Mouse (Mus musculus): ENCODE results near the gene Lgals9. TPM values are rescaled to one million over a fixed set of nuclear protein-coding genes. Genes with fewer than 3 reads are reported as not detected.
A peak's percentile ranks its signal among the peaks of the same experiment; 100 is the strongest.

Gene Lgals9
- total RNA-seq (2014; rRNA removed) (19.0 and 21.8 TPM in 2 replicates), polyA plus RNA-seq (2015; fragmentation: Nextera tagmentation; extraction: Ambion mirVana) (23.3 and 24.0 TPM in 2 replicates)

DNA sequence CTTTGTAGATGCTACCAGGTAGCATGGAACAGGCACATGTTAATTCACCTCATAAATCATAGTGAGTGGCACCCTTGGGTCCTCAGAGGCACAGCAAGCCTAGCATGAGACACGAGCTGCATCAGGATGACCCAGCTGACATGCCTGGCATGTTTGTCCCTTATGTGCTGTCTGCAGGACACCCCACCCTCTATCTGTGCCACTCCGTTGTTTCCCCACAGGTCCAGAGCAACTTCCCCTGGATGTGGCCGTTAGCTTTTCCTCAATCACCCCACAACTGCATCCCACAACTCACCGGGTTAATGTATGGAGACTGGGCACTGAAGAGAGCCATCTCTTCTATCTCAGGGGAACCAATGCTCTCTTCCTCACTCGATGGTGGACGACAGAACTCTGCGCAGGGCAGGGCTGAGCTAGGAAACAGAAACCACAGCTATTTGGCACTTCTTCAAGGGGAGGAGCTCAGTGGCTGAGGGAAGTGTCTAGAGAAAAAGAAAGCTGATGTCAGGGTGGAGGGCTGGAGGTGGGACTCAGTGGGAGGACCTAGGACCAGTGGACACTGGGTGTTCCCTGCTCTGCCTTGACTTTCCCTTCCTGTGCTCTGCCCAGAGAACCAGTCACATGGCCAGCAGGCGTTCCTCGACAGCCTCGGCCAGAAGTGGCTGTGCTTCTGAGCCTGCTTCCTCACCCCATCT lies at the start of gene Lgals9:
Lgals9 (minus strand) TSS at position 464 of the 695 bp plus-strand sequence.
- H3K9ac ChIP-seq (replicated peaks; ENCODE audit: low read length), result no peak within 1 kb of the TSS
- H3K4me2 ChIP-seq (ENCODE audit: low read depth, low read length), result 0 out of 2 replicates have a peak within 1 kb of the TSS, but pooled peaks have one; percentile 16
- H3K36me3 ChIP-seq (ENCODE audit: insufficient read depth, low read length), result no peaks in the 10 kb centered on the region
- H3K9me3 ChIP-seq (ENCODE audit: low read length), result no peaks in the 10 kb centered on the region
- TF ChIP-seq CTCF (IDR thresholded peaks at IDR 0.05; ENCODE audit: low read depth), result no peak
- H3K27ac ChIP-seq, result no peak within 1 kb of the TSS
- H3K27me3 ChIP-seq (ENCODE audit: insufficient read depth, low read length), result no peaks in the 10 kb centered on the region
- no peak within 1 kb of the TSS for H3K4me3 ChIP-seq (ENCODE audit: low read length)
- no peak for ATAC-seq
- 65% methylated on average over 10 of the region's 10 CpGs for WGBS
- DNase-seq (ENCODE audit: low spot score), result peak; percentile 38
- no peaks in the 10 kb centered on the region for H3K4me1 ChIP-seq (ENCODE audit: insufficient read depth, low read length)

DNA sequence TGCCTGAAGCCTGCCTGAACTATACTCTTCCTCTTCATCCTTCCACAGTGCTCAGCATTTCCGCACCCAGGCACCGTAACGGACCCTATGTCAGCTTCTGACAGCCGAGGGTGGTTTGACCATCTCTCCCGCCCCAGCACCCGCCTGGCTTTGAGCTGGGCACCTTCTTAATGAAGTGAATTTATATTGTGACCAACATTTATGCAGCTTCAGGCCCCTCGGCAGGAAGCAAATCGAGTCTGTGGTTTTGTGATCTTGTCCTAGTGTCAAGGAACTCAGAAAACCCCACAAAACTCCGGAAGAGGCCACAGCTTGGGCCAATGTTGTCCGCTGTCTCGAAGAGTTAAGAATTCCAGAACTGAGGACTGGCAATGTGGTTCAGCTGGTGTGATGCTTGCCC lies 48.9 kb upstream of the Lgals9 start:
- Histone ChIP-seq H3K4me1 (ENCODE audit: insufficient read depth, low read length) (0 out of 2 replicates have a peak, but pooled peaks cover 4% of the 10 kb centered on the region), H3K9me3 (ENCODE audit: low read length) (no peaks in the 10 kb centered on the region), H3K4me2 (ENCODE audit: low read depth, low read length) (no peak overlapping the region), H3K9ac (replicated peaks; ENCODE audit: low read length) (no peak overlapping the region), H3K27ac (no peak overlapping the region), H3K27me3 (ENCODE audit: insufficient read depth, low read length) (no peaks in the 10 kb centered on the region), H3K4me3 (ENCODE audit: low read length) (no peak overlapping the region), H3K36me3 (ENCODE audit: insufficient read depth, low read length) (peaks cover 10% of the 10 kb centered on the region)
- no peak for TF ChIP-seq CTCF (IDR thresholded peaks at IDR 0.05; ENCODE audit: low read depth)
- WGBS, result 94% methylated on average over 11 of the region's 11 CpGs
- DNase-seq (ENCODE audit: low spot score), result no peak
- ATAC-seq, result no peak

DNA sequence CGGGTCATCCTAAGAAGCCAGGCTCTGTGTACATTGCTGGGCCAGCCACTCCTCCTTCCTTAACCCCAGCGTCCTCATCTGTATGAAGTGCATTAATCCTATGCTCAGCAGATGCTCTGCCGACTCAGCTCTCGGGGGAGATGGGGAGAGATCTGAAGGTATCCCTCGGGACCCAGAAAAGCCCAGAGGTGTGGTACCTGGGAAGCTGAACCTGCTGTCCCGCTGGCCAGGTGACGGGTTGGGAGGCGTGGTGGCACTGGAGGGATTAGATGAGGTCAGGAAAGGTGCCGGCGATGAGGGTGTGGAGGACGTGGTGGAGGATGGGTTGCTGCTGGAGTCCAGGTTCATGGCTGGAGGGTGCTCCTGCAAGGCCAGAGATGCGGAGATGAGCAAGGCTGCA lies 48.3 kb upstream of the Lgals9 start:
- TF ChIP-seq CTCF (IDR thresholded peaks at IDR 0.05; ENCODE audit: low read depth), result no peak
- H3K9ac ChIP-seq (replicated peaks; ENCODE audit: low read length), result no peak overlapping the region
- WGBS, result 83% methylated on average over 12 of the region's 12 CpGs

DNA sequence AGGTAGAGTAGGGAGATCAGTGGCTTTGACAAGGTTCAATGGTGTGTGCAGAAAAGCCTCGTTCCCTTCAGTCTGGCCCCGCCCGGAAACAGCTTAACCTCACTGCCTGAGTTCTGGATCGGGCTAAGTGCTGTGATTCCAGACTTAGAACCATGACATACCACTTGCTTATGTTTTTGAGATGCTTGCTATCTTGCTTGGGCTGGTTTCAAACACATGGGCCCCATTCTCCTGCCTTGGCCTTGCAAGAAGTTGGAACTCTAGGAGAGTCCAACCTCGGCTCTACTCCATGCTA lies 46.7 kb upstream of the Lgals9 start:
- ATAC-seq (no peak), DNase-seq (ENCODE audit: low spot score) (no peak)
- Histone ChIP-seq H3K27ac (no peak overlapping the region), H3K27me3 (ENCODE audit: insufficient read depth, low read length) (no peaks in the 10 kb centered on the region), H3K36me3 (ENCODE audit: insufficient read depth, low read length) (peaks cover 16% of the 10 kb centered on the region), H3K4me3 (ENCODE audit: low read length) (no peak overlapping the region), H3K9me3 (ENCODE audit: low read length) (no peaks in the 10 kb centered on the region), H3K4me1 (ENCODE audit: insufficient read depth, low read length) (0 out of 2 replicates have a peak, but pooled peaks cover 4% of the 10 kb centered on the region), H3K4me2 (ENCODE audit: low read depth, low read length) (no peak overlapping the region), H3K9ac (replicated peaks; ENCODE audit: low read length) (no peak overlapping the region)
- 79% methylated on average over 5 of the region's 5 CpGs for WGBS
- no peak for TF ChIP-seq CTCF (IDR thresholded peaks at IDR 0.05; ENCODE audit: low read depth)

More for the DNA sequence above, 48.3 kb upstream of the Lgals9 start:
- H3K9me3 ChIP-seq (ENCODE audit: low read length), result no peaks in the 10 kb centered on the region
- no peak overlapping the region for H3K4me3 ChIP-seq (ENCODE audit: low read length)
- ATAC-seq (no peak), DNase-seq (ENCODE audit: low spot score) (no peak)
- peaks cover 12% of the 10 kb centered on the region for H3K36me3 ChIP-seq (ENCODE audit: insufficient read depth, low read length)
- H3K4me2 ChIP-seq (ENCODE audit: low read depth, low read length), result no peak overlapping the region
- H3K27ac ChIP-seq, result no peak overlapping the region
- H3K27me3 ChIP-seq (ENCODE audit: insufficient read depth, low read length), result no peaks in the 10 kb centered on the region
- H3K4me1 ChIP-seq (ENCODE audit: insufficient read depth, low read length), result 0 out of 2 replicates have a peak, but pooled peaks cover 4% of the 10 kb centered on the region

DNA sequence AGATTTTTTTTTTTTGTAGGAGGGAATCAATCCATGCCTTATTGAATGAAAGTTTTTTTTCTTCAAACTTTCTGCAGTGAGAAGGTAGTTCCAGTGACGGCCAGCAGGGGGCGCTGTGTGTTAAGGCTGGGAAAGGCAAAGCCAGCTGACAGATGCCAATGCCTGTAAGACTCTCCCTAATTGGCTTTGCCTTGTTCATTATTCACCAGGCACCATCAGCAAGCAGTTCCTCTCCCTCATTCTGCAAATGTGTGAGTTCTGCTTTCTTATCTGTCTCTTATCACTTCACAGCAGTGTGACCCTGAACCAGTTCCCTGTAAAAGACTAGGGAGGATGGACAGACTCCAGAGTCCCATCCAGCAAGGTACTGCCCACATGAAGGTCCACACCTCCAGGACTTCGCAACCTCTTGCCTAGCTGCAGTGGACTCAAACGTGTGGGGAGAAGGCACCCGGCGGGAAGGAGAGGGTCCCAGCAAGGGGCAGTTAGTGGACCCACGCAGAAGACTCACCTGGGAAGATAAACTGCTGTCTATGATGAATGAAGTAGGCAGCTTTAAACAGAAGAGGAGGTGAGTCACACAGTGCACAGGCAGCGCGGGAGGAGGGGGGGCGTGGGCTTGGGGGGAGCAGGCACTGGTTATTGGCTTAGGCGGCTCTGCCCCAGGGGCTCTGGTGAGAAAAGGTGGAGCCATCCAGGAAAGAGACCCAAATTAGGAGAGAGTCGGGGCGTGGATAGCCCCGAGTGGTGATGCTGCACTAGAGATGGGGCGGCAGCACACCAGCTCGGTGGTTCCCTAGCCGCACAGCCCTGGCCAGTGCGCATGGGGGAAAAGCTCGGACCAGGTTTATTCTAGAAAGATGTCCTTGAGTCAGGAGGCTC lies 46.1 kb upstream of the Lgals9 start:
- 0 out of 2 replicates have a peak, but pooled peaks cover 4% of the 10 kb centered on the region for H3K4me1 ChIP-seq (ENCODE audit: insufficient read depth, low read length)
- no peaks in the 10 kb centered on the region for H3K27me3 ChIP-seq (ENCODE audit: insufficient read depth, low read length)
- TF ChIP-seq CTCF (IDR thresholded peaks at IDR 0.05; ENCODE audit: low read depth), result peak; percentile 99
- ATAC-seq, result peak; percentile 67
- H3K4me2 ChIP-seq (ENCODE audit: low read depth, low read length), result no peak overlapping the region
- no peak overlapping the region for H3K9ac ChIP-seq (replicated peaks; ENCODE audit: low read length)
- H3K36me3 ChIP-seq (ENCODE audit: insufficient read depth, low read length), result peaks cover 16% of the 10 kb centered on the region
- WGBS, result 65% methylated on average over 19 of the region's 19 CpGs
- no peak overlapping the region for H3K4me3 ChIP-seq (ENCODE audit: low read length)
- peak; percentile 88 for DNase-seq (ENCODE audit: low spot score)
- no peak overlapping the region for H3K27ac ChIP-seq
- no peaks in the 10 kb centered on the region for H3K9me3 ChIP-seq (ENCODE audit: low read length)

DNA sequence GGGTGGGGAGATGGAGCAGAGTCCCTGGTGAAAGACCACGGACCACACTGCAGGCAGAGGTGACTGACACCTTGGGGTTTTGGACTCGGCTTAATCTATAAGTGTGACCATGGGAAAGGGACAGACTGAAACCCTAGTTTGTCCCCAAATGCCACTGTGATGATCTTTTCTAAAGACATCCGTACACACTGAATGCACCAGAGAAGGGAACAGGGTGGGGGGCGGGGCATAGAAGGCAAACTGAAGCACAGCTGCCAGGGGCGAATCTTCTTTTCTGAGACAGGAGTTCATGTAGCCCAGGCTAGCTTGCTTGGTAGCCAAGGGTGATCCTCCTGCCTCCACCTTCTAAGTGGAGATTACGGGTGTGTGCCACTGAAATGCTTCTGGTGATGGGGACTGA lies 39.0 kb upstream of the Lgals9 start:
- Histone ChIP-seq H3K4me2 (ENCODE audit: low read depth, low read length) (no peak overlapping the region), H3K27me3 (ENCODE audit: insufficient read depth, low read length) (no peaks in the 10 kb centered on the region), H3K9ac (replicated peaks; ENCODE audit: low read length) (no peak overlapping the region), H3K4me1 (ENCODE audit: insufficient read depth, low read length) (no peaks in the 10 kb centered on the region), H3K36me3 (ENCODE audit: insufficient read depth, low read length) (peaks cover 15% of the 10 kb centered on the region), H3K9me3 (ENCODE audit: low read length) (no peaks in the 10 kb centered on the region), H3K4me3 (ENCODE audit: low read length) (no peak overlapping the region), H3K27ac (no peak overlapping the region)
- DNase-seq (ENCODE audit: low spot score) (no peak), ATAC-seq (no peak)
- TF ChIP-seq CTCF (IDR thresholded peaks at IDR 0.05; ENCODE audit: low read depth), result no peak
- WGBS, result 72% methylated on average over 6 of the region's 6 CpGs
